Mouse (Mus musculus): ENCODE measurements around the gene Cd63. TPM values are rescaled to one million over a fixed set of nuclear protein-coding genes. Genes with fewer than 3 reads are reported as not detected.

The Cd63 gene
- polyA plus RNA-seq, 1 experiment: 2,403 TPM

DNA sequence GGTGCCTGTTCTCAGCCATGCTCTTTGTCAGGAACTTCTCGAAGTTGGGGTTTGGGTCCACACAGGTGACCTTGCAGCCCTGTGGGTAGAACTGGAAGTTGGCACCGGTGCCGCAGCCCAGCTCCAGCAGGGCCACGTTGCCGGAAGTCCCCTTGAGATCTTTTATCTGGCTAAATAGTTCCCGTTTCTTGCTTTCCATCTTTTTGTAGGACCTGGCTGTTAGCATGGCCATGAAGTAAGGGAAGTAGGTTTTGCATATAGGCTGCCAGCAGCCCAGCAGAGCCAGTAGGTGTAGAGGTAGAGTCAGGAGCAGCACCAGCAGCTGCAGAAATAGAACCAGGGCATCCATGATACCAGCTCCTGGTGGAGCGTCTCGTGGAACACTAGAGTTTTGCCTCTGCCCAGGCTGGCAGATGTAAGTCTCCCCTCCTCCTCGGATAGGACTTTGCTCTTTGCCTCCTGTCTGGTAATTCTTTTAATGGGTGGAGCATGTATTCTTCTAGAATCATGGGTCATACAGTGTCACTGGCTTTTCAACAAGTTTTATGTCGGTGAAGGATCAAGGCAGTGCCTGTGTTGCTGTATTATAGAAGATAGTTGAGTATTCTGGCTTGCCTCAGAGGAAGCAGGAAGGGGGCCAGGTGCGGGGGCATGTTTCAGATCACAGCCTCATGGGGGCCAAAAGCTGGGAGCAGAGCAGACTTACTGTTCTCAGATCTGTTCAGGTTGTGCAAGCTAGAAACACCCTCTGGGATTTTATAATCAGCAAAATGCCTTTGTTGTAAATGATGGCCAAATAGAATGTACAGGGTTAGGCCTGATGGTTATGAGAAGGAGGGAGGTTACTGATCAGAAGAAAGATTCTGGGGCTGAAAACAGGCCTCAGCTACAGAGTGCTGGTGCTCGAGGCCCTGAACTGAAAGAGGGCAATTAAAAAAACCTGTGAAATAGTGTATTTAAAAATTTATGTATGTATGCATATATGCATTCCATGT, 60.1 kb downstream of the Cd63 start, which contains the start of gene Mettl7b:
Mettl7b (minus strand) TSS at position 399 of the 995 bp plus-strand sequence.
- no peak within 1 kb of the TSS for H3K4me2 ChIP-seq (ENCODE audit: low read depth)
- H3K36me3 ChIP-seq (ENCODE audit: control insufficient read depth, insufficient read depth): peaks cover 26% of the 10 kb centered on the region
- H3K4me3 ChIP-seq: no peak within 1 kb of the TSS
- H3ac ChIP-seq (ENCODE audit: control insufficient read depth, insufficient read length): no peak within 1 kb of the TSS
- no peaks in the 10 kb centered on the region for H3K27me3 ChIP-seq (ENCODE audit: control insufficient read depth, insufficient read depth, insufficient read length)
- TF ChIP-seq MYOD1 (IDR thresholded peaks at IDR 0.05; ENCODE audit: control insufficient read depth in 1 of 3, insufficient read length in 2 of 3, low read depth in 2 of 3) (no peak), REST (IDR thresholded peaks at IDR 0.05; ENCODE audit: insufficient read depth, insufficient read length) (no peak), TCF3 (IDR thresholded peaks at IDR 0.05; ENCODE audit: insufficient read length, low read depth) (no peak), CEBPB (IDR thresholded peaks at IDR 0.05; ENCODE audit: insufficient read depth, poor library complexity, severe bottlenecking) (no peak), MYOG (IDR thresholded peaks at IDR 0.05; ENCODE audit: control insufficient read depth in 1 of 3, insufficient read depth in 1 of 3, insufficient read length in 2 of 3, low read depth in 2 of 3) (no peak), POLR2A (IDR thresholded peaks at IDR 0.05; ENCODE audit: insufficient read length, low read depth) (no peak), USF1 (IDR thresholded peaks at IDR 0.05; ENCODE audit: low read depth) (no peak), E2F4 (IDR thresholded peaks at IDR 0.05; ENCODE audit: insufficient read depth) (no peak)
- H3K79me2 ChIP-seq (ENCODE audit: control insufficient read depth, insufficient read depth): no peaks in the 10 kb centered on the region

Other genes with a start within 250 kb of the Cd63 start
- 23.3 TPM for gene Suox, start 226.9 kb upstream of the Cd63 start, polyA plus RNA-seq (2012; fragmentation: generic; extraction: Trizol)
- gene Rab5b, start 204.7 kb upstream of the Cd63 start, polyA plus RNA-seq (2012; fragmentation: generic; extraction: Trizol): 76.3 TPM
- 0.17 TPM for gene Pmel, start 196.8 kb upstream of the Cd63 start, polyA plus RNA-seq (2012; fragmentation: generic; extraction: Trizol)
- gene Cdk2, start 196.0 kb upstream of the Cd63 start, polyA plus RNA-seq (2012; fragmentation: generic; extraction: Trizol): 39.9 TPM
- 13.2 TPM for gene Dgka, start 156.1 kb upstream of the Cd63 start, polyA plus RNA-seq (2012; fragmentation: generic; extraction: Trizol)
- 32.6 TPM for gene Pym1, start 153.1 kb upstream of the Cd63 start, polyA plus RNA-seq (2012; fragmentation: generic; extraction: Trizol)
- 12.1 TPM for gene Mmp19, start 110.1 kb upstream of the Cd63 start, polyA plus RNA-seq (2012; fragmentation: generic; extraction: Trizol)
- 39.0 TPM for gene Dnajc14, start 96.9 kb upstream of the Cd63 start, polyA plus RNA-seq (2012; fragmentation: generic; extraction: Trizol)
- gene Tmem198b, start 96.6 kb upstream of the Cd63 start, polyA plus RNA-seq (2012; fragmentation: generic; extraction: Trizol): 18.7 TPM
- gene Sarnp, start 83.7 kb upstream of the Cd63 start, polyA plus RNA-seq (2012; fragmentation: generic; extraction: Trizol): 40.8 TPM
- gene Ormdl2, start 79.3 kb upstream of the Cd63 start, polyA plus RNA-seq (2012; fragmentation: generic; extraction: Trizol): 19.2 TPM
- 17.9 TPM for gene Gdf11, start 9.3 kb upstream of the Cd63 start, polyA plus RNA-seq (2012; fragmentation: generic; extraction: Trizol)
- 63.3 TPM for gene Rdh5, start 21.9 kb downstream of the Cd63 start, polyA plus RNA-seq (2012; fragmentation: generic; extraction: Trizol)
- gene Bloc1s1, start 23.0 kb downstream of the Cd63 start, polyA plus RNA-seq (2012; fragmentation: generic; extraction: Trizol): 238 TPM
- gene Itga7, start 32.8 kb downstream of the Cd63 start, polyA plus RNA-seq (2012; fragmentation: generic; extraction: Trizol): 635 TPM
- 0.71 TPM for gene Mettl7b, start 60.0 kb downstream of the Cd63 start, polyA plus RNA-seq (2012; fragmentation: generic; extraction: Trizol)
- gene Olfr9, start 88.4 kb downstream of the Cd63 start, polyA plus RNA-seq (2012; fragmentation: generic; extraction: Trizol): not detected
- 0.05 TPM for gene Olfr763, start 109.8 kb downstream of the Cd63 start, polyA plus RNA-seq (2012; fragmentation: generic; extraction: Trizol)
- gene Olfr764-ps1, start 138.9 kb downstream of the Cd63 start, polyA plus RNA-seq (2012; fragmentation: generic; extraction: Trizol): 0.01 TPM
- not detected for gene Olfr765, start 149.0 kb downstream of the Cd63 start, polyA plus RNA-seq (2012; fragmentation: generic; extraction: Trizol)
- gene Olfr766-ps1, start 168.0 kb downstream of the Cd63 start, polyA plus RNA-seq (2012; fragmentation: generic; extraction: Trizol): not detected
- gene Olfr767, start 181.9 kb downstream of the Cd63 start, polyA plus RNA-seq (2012; fragmentation: generic; extraction: Trizol): 0.04 TPM
- gene Olfr768, start 198.4 kb downstream of the Cd63 start, polyA plus RNA-seq (2012; fragmentation: generic; extraction: Trizol): 0.01 TPM
- 0.04 TPM for gene Olfr769, start 216.9 kb downstream of the Cd63 start, polyA plus RNA-seq (2012; fragmentation: generic; extraction: Trizol)
- not detected for gene Olfr770, start 238.0 kb downstream of the Cd63 start, polyA plus RNA-seq (2012; fragmentation: generic; extraction: Trizol)